Mouse (Mus musculus) retina, postnatal 7 days (tissue): ENCODE results near the gene Mlycd.

ENCODE experiments used
- DNase-seq: peaks from one replicate; pipeline ENCODE4 v3.0.0-alpha.2; 2012; ENCODE audit warnings: low read depth, low spot score

The Mlycd gene

GRCm38 (mm10) chr8:119403912-119404311, 9.2 kb downstream of the Mlycd start:
- no peak for DNase-seq

DNA sequence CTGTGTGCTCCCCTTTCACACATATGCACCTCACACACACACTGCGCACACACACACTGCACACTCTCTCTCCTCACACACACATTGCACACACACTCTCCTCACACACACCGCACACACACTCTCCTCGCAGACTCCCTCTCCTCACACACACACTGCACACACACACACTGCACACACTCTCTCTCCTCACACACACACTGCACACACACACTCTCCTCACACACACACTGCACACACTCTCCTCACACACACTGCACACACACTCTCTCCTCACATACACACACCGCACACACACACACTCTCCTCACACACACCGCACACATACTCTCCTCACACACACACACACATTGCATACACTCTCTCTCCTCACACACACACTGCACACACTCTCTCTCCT, 10.0 kb downstream of the Mlycd start:
- DNase-seq: no peak

- DNase-seq: no peak
These were observed 13.6 kb downstream of the Mlycd start for GRCm38 (mm10) chr8:119408311-119408710.

- DNase-seq: no peak
These were observed 17.5 kb downstream of the Mlycd start for GRCm38 (mm10) chr8:119412037-119412734.

- DNase-seq: peak; percentile 73
These were observed 18.2 kb downstream of the Mlycd start for GRCm38 (mm10) chr8:119412735-119413498.

DNA sequence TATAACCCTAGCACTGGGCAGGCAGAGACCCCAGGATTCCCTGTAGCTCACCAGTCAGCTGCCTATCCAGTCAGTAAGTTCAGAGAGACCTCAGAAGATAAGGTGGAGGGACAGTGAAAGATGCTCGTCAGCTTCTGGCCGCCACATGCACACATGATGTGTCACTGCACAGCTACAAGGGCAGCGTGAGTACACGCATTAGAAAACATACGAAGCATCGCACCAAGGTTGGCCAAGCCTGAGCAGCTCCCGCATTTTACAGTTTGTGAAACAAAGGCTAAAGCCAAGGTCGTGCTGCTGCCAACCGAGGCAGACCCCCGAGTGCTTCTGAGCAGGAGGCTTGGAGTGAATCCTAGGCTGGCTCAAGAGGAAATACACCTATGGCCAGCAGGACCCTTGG, 18.9 kb downstream of the Mlycd start:
- no peak for DNase-seq

- DNase-seq: no peak
These were observed 25.6 kb downstream of the Mlycd start for GRCm38 (mm10) chr8:119420318-119420717.

- no peak for DNase-seq
These were observed 27.0 kb downstream of the Mlycd start for GRCm38 (mm10) chr8:119421603-119422122.

- DNase-seq: no peak
These were observed 27.5 kb downstream of the Mlycd start for GRCm38 (mm10) chr8:119422123-119422711.

DNA sequence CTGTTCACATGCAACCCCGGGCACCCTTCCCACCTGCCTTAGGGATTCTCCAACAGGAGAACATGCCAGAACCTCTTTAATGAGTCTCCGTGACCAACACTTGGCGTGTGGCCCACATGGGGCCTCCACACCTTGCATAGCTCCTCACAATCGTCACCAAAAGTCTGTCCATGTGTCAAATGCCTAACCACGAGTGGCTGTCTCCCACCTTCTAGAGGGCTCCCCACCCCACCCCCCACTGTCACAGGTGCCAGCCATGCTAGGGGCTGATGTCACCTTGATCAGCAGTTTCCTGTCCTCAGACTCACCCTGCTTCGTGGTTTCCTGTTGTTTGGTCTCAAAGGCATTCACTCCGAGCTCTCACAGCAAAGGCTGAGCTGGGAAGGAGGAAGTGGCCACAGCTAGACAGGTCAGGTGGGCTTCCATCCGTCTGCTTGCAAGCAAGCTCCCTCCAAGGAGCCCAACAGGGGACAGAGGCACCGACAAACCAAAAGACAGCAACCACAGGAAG, 29.0 kb downstream of the Mlycd start:
- DNase-seq: no peak

DNA sequence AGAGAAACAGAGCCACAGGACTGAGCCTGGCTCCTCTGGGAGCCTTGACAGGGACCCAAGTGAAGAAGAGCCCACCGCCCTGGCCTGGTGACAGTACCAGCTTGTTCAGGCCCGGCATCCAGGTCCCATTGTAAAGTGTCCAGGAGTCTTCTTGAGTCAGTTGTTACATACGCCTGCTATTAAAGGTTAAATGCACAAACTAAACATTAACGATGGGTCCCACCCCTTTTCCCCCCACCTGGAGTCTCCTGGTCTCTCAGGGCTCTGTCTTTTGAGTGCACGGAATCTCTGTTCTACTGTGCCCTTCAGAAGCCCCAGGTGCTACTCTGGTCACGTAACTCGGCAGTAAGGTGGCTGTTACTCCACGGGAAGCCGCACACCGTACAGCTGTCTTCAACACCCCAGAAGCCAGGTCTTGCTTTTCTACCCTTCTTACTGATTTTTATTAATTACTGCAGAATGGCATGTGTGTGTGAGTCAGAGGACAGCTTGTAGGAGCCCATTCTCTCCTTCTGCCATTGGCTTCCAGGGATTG, 29.6 kb downstream of the Mlycd start:
- DNase-seq: no peak

- DNase-seq: no peak
These were observed 30.1 kb downstream of the Mlycd start for GRCm38 (mm10) chr8:119424740-119425139.

DNA sequence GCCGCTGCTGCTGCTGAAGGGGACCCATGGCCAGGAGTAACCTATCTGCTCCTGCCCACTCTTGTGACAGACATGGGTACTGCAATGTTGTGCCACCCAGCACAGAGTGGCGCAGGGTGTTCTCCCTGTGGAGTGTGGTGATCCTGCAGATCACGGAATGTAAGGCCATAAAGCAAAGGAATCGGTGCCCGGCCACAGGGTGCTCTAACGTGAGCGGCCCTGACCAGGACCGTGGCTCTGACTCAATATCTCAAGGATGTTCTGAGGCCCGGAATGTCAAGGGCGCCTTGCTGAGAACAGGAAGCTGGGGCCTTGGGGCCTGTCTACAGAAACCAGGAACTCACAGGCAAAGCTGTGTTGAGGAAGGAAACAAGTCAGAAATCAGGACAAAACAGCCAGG, 30.9 kb downstream of the Mlycd start:
- DNase-seq: no peak

DNA sequence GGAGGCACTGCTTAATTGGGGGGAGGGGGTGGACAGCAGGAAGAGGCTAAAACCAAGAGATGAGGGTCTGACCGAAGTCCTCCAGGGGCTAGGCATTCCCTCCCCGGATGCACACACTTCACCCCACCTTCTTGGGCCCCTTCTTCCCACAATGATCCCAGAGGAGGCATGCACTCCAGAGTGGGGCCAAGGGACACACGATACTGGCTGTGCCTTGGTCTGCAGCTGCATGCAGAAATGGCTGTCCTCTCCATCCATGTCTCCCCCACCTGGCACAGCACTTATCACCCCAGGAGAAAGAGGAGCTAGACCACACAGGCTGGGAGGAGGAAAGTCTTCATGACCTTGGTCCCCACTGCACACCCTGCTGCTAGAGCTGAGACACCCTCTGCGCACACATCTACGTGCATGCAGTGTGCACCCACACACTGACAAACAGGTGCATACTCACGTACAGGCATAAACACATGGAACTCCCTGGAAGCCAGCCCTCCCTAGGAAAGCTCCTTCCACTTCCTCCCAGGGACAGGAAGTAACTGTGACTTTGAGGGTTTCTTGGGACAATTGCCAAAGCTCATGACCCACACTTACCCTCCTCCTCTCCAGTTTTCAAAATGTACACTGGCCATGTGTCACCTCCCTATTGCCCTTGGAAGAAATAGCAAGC, 31.5 kb downstream of the Mlycd start:
- no peak for DNase-seq

- DNase-seq: no peak
These were observed 33.1 kb downstream of the Mlycd start for GRCm38 (mm10) chr8:119427634-119428349.

DNA sequence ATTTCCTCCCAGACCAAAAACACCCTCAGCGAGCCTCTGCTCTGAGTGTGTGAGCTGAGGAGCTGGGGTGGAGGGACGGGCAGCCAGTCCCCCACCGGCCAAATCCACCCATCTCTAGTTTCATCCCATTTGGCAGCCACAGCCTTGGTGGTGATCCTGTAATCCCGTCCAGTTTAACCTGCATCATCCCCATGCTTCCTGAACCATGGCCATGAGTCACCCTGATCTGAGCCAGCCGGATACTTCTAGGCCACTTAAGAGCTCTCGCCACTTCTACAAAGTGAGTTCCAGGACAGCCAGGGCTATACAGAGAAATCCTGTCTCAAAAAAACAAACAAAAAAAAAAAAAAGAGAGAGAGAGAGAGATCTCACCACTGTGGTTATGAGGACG, 33.7 kb downstream of the Mlycd start:
- DNase-seq: no peak

DNA sequence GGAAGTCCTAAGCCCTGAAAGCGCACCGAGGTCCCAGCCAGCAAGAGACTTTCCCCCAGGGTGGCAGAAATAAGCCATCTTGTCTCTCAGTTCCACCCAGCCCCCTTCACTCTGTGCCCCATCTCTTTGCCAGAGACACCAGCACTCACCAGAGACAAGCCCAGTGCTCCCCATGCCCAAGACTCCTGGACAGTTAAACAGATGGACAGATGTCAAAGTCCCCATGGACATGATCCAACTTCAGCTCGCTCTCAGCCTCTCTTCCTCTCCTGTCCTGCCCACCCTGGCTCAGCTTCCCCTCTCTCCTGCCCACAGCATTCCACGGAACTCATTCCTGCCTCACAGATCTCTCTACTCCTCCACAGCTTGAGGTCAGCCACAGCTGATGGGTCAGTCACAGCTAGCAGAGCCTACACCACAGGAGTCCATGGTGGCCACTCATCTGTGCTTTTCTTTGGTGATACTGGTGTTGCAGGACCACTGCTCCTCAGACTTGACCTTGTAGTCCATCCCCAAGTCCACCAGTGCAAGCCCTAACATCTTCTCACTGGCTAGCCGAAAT, 34.2 kb downstream of the Mlycd start:
- DNase-seq: no peak

DNA sequence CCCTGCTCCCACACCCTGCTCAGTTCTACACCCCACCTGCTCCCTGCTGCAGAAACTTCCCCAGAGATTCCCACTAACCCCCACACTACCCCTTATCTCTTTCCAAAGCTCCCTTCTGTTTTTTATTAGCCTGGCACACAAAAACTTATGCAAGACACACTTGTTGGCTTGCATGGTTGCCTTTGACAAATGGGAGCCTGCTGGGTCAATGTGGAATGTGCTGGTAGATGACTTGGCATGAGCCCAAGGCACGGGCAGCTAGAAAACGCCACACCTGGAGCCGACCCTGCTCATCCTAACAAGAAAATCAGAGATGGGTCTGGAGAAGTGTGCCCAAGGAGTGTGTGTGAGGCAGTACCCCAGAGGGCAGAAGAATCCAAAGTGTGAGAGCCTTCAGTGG, 34.9 kb downstream of the Mlycd start:
- DNase-seq: no peak

DNA sequence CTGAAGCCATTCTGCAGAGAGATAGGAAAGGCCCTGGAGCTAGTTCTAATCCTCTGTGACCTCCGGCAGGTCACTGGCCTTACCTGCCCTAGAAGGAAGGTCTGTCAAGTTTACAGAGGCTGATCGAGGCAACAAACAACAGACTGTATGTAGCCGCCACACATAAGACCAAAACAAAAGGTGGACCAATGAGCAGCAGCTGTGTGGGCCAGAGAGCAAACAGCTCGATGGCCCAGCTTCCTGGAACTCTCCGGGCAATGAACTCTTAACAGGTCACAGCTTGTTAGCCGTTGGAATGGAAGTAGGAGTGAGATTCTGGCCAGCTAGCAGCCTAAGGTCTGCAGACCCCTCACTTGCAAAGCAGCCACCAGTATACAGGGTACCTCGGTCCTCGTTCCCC, 35.6 kb downstream of the Mlycd start:
- no peak for DNase-seq

DNA sequence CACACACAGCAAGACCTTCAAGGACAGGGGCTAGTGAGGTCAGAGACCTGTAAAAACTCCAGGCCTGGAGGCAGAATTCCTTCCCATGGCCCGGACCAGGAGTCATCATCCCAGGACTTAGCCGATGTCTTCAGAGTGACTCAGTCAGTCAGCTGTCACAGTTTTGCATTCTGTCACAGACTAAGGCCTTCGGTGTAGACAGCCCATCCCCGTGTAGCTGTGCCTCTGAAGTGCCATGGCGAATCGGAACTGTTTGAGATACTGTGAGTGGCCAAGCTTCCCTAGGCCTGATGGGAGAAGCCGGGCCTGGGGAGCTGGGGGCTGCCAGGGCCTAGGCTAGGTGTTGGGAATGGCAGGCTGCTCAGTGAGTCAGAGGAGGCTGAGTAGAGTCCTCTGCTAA, 36.0 kb downstream of the Mlycd start:
- DNase-seq: no peak

DNA sequence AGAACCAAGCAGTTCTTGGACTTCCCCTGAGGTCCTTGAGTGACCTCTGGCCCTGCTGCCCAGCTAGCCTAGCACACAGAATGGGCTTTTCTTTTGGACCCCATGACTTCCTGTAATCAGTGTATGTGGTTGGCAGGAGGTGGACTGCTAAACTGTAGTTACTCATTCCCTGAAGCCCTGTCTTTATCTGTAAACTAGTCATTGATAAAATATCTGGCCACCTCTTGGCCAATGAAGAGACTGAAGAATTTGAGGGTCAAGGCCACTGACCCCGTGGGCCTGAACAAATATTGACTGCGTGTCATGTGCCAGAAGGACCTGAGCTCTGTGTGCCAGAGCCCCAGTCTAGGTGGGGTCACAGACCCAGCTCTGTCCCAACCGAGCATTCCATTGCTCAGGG, 37.7 kb downstream of the Mlycd start:
- DNase-seq: no peak
